Mouse (Mus musculus): ENCODE data around the gene Chchd6. TPM values are rescaled to one million over a fixed set of nuclear protein-coding genes. Genes with fewer than 3 reads are reported as not detected.

Gene Chchd6
- total and polyA plus RNA-seq, 3 experiments: 49.5 to 74.7 TPM; not detected in 1

- Histone ChIP-seq H3K79me2 (ENCODE audit: control insufficient read depth, insufficient read depth, low read length, poor library complexity) (no peaks in the 10 kb centered on the region), H3K9ac (ENCODE audit: control insufficient read depth, low read depth, low read length, poor library complexity, severe bottlenecking) (no peak overlapping the region), H3K27ac (ENCODE audit: control insufficient read depth, low read depth, low read length) (no peak overlapping the region), H3K9me3 (replicated peaks; ENCODE audit: insufficient read depth, low read length) (no peaks in the 10 kb centered on the region), H3K36me3 (ENCODE audit: control insufficient read depth in 1 of 2, insufficient read depth in 2 of 2, low read length in 2 of 2) (no peaks in the 10 kb centered on the region), H3K27me3 (ENCODE audit: control insufficient read depth in 1 of 2, insufficient read depth in 2 of 2, low read length in 2 of 2) (no peaks in the 10 kb centered on the region), H3K4me3 (ENCODE audit: control insufficient read depth in 1 of 2, insufficient read depth in 1 of 2, low read depth in 2 of 2, low read length in 2 of 2) (no peak overlapping the region), H3K4me1 (ENCODE audit: control insufficient read depth in 1 of 2, insufficient read depth in 2 of 2, low read length in 2 of 2) (0 out of 4 replicates have a peak, but pooled peaks cover 0 to 1% of the 10 kb centered on the region in 2 experiments)
- no peak for TF ChIP-seq SIN3A (IDR thresholded peaks at IDR 0.05; ENCODE audit: low read length)
- no peak for TF ChIP-seq USF1 (IDR thresholded peaks at IDR 0.05; ENCODE audit: low read depth, low read length)
- TF ChIP-seq UBTF (IDR thresholded peaks at IDR 0.05; ENCODE audit: borderline replicate concordance, insufficient read depth, low read depth, low read length): no peak
- TF ChIP-seq ZC3H11A (IDR thresholded peaks at IDR 0.05; ENCODE audit: low read depth, low read length): no peak
- TF ChIP-seq JUND (IDR thresholded peaks at IDR 0.05; ENCODE audit: low read depth, low read length): no peak
- TF ChIP-seq POLR2A (IDR thresholded peaks at IDR 0.05; ENCODE audit: control insufficient read depth in 1 of 2, insufficient read depth in 1 of 2, low read depth in 1 of 2, low read length in 2 of 2, poor library complexity in 1 of 2): no peak
- TF ChIP-seq TBP (IDR thresholded peaks at IDR 0.05; ENCODE audit: low read depth, low read length): no peak
- TF ChIP-seq CTCF (IDR thresholded peaks at IDR 0.05 in 2 of 3, conservative IDR thresholded peaks at IDR 0.05 in 1 of 3; ENCODE audit: control insufficient read depth in 1 of 3, insufficient read depth in 1 of 3, low read depth in 2 of 3, low read length in 3 of 3, poor library complexity in 1 of 3, severe bottlenecking in 1 of 3): no peak
- no peak for TF ChIP-seq ETS1 (IDR thresholded peaks at IDR 0.05; ENCODE audit: low read depth, low read length)
- TF ChIP-seq HCFC1 (IDR thresholded peaks at IDR 0.05; ENCODE audit: low read depth, low read length): no peak
- TF ChIP-seq TCF12 (IDR thresholded peaks at IDR 0.05; ENCODE audit: low read depth, low read length): no peak
- TF ChIP-seq CHD1 (IDR thresholded peaks at IDR 0.05; ENCODE audit: low read depth, low read length): no peak
- no peak for TF ChIP-seq E2F4 (IDR thresholded peaks at IDR 0.05; ENCODE audit: borderline replicate concordance, low read depth, low read length)
- no peak for TF ChIP-seq SMC3 (IDR thresholded peaks at IDR 0.05; ENCODE audit: low read depth, low read length)
- TF ChIP-seq BHLHE40 (IDR thresholded peaks at IDR 0.05; ENCODE audit: borderline replicate concordance, low read depth, low read length): no peak
- no peak for TF ChIP-seq MYB (IDR thresholded peaks at IDR 0.05; ENCODE audit: low read depth, low read length)
- no peak for TF ChIP-seq NRF1 (IDR thresholded peaks at IDR 0.05; ENCODE audit: insufficient read depth, low read depth, low read length, poor library complexity, severe bottlenecking)
- no peak for TF ChIP-seq RAD21 (IDR thresholded peaks at IDR 0.05; ENCODE audit: low read depth, low read length)
- DNase-seq (ENCODE audit: low read depth, low spot score): no peak
These were observed 203.2 kb downstream of the Chchd6 start for GRCm38 (mm10) chr6:89392213-89392612.

GRCm38 (mm10) chr6:89389771-89390170 is 205.7 kb downstream of the Chchd6 start:
- H3K9ac ChIP-seq (ENCODE audit: control insufficient read depth, low read depth, low read length, poor library complexity, severe bottlenecking): no peak overlapping the region
- DNase-seq (ENCODE audit: low read depth, low spot score): no peak
- H3K79me2 ChIP-seq (ENCODE audit: control insufficient read depth, insufficient read depth, low read length, poor library complexity): no peaks in the 10 kb centered on the region

More at GRCm38 (mm10) chr6:89389771-89390170, 205.7 kb downstream of the Chchd6 start:
- H3K27me3 ChIP-seq (ENCODE audit: control insufficient read depth in 1 of 2, insufficient read depth in 2 of 2, low read length in 2 of 2): no peaks in the 10 kb centered on the region
- H3K9me3 ChIP-seq (replicated peaks; ENCODE audit: insufficient read depth, low read length): no peaks in the 10 kb centered on the region
- TF ChIP-seq ETS1 (IDR thresholded peaks at IDR 0.05; ENCODE audit: low read depth, low read length) (no peak), TCF12 (IDR thresholded peaks at IDR 0.05; ENCODE audit: low read depth, low read length) (no peak), ELF1 (IDR thresholded peaks at IDR 0.05; ENCODE audit: low read depth, low read length) (no peak), TBP (IDR thresholded peaks at IDR 0.05; ENCODE audit: low read depth, low read length) (no peak), MYB (IDR thresholded peaks at IDR 0.05; ENCODE audit: low read depth, low read length) (no peak), BHLHE40 (IDR thresholded peaks at IDR 0.05; ENCODE audit: borderline replicate concordance, low read depth, low read length) (no peak), ZC3H11A (IDR thresholded peaks at IDR 0.05; ENCODE audit: low read depth, low read length) (no peak), CHD2 (IDR thresholded peaks at IDR 0.05; ENCODE audit: low read length) (no peak), UBTF (IDR thresholded peaks at IDR 0.05; ENCODE audit: borderline replicate concordance, insufficient read depth, low read depth, low read length) (no peak), POLR2AphosphoS2 (IDR thresholded peaks at IDR 0.05; ENCODE audit: low read length) (no peak), ZMIZ1 (IDR thresholded peaks at IDR 0.05; ENCODE audit: low read depth, low read length) (no peak), ZNF384 (IDR thresholded peaks at IDR 0.05; ENCODE audit: low read depth, low read length) (no peak), CHD1 (IDR thresholded peaks at IDR 0.05; ENCODE audit: low read depth, low read length) (no peak), USF1 (IDR thresholded peaks at IDR 0.05; ENCODE audit: low read depth, low read length) (no peak), HCFC1 (IDR thresholded peaks at IDR 0.05; ENCODE audit: low read depth, low read length) (no peak), SIN3A (IDR thresholded peaks at IDR 0.05; ENCODE audit: low read length) (no peak)
- no peaks in the 10 kb centered on the region for H3K36me3 ChIP-seq (ENCODE audit: control insufficient read depth in 1 of 2, insufficient read depth in 2 of 2, low read length in 2 of 2)
- H3K27ac ChIP-seq (ENCODE audit: control insufficient read depth, low read depth, low read length): no peak overlapping the region
- H3K4me1 ChIP-seq (ENCODE audit: control insufficient read depth in 1 of 2, insufficient read depth in 2 of 2, low read length in 2 of 2): no peaks in the 10 kb centered on the region
- H3K4me3 ChIP-seq (ENCODE audit: control insufficient read depth in 1 of 2, insufficient read depth in 1 of 2, low read depth in 2 of 2, low read length in 2 of 2): no peak overlapping the region

Data from MEL (cell line).